Mouse (Mus musculus) cerebellum, postnatal 4 days (tissue): ENCODE data around the gene Bend4.

Source experiments
- DNase-seq, 2 experiments: peaks; one replicate each; pipeline ENCODE4 v3.0.0; 2022; ENCODE audit warnings: low spot score in 2 of 2, mixed read lengths in 1 of 2

The Bend4 gene

DNA sequence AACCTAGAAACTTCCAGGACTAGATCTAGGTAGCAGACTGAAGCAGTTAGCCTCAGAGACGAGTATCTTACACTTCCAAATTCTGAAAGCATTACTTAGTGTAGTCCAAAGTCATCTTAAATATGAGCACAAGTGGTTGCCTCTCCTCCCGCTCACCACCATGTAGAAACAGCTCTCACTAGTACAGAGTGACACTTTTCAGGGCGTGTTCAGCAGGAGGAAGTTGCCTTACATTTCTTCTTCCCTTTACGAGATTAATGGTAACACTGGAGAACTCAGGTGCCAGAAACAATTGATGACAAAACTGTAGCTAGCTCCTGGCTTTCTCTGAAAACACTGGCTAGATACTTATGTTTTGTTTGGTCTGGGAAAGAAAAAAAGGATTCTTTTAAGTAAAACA, 8.7 kb downstream of the Bend4 start:
- DNase-seq: no peak

DNA sequence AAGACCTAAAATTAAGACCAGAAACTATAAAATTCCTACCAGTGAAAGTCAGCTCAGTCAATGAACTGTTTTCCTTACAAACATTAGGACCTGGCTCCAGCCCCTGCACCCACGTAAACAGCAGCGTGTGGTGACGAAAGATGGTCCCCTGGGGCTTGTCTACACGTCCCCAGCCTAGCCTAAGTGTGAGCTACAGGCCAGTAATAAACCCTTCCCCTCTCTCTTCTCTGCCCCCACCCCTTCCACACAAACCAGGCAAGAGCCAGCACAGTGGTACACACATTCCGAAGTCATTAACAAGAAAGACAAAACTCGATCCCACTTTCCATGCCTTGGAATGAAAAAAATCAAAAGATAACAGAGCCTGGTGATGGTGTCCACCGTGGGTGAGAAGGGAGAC, 16.6 kb downstream of the Bend4 start:
- no peak for DNase-seq

DNA sequence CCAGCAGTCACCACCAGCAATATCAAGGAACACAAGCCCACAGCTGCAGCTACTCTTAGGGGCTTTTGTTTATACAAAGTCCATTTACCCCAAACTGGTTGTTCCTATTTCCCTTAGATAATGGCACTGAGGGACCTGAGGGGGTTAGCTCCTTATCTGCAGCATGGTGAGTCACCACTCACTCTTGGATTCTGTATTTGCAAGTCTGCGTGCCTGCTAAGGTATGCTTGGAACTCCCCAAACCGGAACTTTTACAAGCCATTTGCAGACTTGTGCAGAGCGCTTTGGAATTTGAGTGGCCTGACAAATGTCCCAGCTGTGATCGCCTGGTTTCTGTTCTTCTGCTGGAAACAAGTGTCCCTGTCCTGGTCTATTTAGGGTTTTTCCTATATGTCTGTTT, 17.7 kb downstream of the Bend4 start:
- no peak for DNase-seq

DNA sequence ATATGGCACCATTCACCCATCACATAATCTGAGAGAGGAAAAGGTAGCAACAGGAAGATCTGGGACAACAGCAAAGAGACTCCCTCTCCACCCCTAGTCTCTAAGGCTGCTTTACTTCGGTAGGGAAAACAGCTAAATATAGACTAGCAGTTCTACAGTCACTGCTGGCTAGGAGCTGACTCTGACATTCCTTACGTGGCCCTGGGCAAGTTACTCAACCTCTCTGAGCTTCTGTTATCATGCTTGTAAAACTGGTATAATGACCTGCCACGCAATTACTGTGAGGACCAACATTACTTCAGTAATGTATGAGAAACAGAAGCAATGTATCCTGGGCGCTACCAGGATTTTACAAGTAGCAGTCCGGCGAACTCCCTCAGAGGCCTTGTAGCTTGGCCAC, 19.7 kb downstream of the Bend4 start:
- DNase-seq: no peak

- DNase-seq: no peak
These were observed 23.2 kb downstream of the Bend4 start for GRCm38 (mm10) chr5:67404919-67405318.

DNA sequence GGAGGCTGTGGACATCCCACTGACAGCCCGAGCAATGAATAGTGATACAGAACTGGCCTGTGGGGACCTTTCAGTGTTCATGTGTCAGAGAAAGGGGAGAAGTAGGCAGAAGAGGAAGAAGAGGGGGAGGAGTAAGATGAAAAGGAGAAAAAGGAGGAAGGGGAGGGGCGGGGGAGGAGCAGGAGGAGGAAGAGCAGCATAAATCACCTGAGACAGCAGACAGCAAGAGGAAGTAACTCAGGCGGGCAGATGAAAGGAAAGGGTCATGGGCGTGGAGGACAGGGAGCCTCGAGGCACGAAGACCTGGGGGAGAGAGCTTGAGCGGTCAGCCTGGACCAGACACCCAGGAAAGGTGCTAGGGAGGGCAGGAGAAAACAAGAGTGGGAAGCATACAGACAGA, 23.7 kb downstream of the Bend4 start:
- DNase-seq: no peak

DNA sequence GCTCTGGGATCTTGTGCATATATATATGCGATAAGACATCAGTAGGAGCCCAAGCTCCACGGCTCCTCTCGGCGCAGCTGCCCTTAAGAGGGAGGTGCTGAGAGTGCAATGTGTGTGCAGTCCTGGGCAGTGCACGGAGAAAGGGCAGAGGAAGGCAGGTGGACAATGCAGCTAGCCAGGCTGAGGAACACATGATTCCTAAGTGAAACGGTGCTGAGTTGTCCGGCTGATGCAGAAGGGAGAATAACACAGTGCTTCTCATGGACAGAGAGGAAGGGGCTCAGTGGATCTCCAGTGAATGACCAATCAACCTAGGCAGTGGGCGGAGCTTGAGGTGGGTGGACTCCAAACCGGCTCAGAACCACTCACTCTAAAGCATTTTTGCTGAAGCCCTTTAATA, 26.5 kb downstream of the Bend4 start:
- DNase-seq: no peak

GRCm38 (mm10) chr5:67400608-67401480, 27.3 kb downstream of the Bend4 start:
- no peak for DNase-seq

GRCm38 (mm10) chr5:67399876-67400607, 28.1 kb downstream of the Bend4 start:
- DNase-seq: no peak

DNA sequence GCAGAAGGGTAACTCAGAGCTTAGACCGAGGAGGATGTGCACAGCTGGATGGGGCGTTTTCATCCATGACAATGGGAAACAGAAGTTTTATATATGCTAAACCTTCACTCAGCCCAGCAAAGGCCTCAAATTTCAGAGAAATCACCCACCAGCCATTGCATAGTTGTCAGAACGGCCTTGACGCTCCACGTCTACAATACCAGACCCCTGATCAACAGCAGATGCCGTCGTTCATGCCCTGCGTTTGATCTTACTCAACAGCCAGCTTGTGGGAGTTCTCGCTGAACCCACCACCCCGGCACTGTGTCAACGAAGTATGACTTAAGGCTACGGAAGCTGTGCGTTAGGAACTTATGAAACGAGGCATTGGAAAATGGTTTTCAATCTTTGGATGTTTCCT, 30.9 kb downstream of the Bend4 start:
- no peak for DNase-seq

GRCm38 (mm10) chr5:67395211-67395851, 32.8 kb downstream of the Bend4 start:
- DNase-seq: no peak

GRCm38 (mm10) chr5:67393951-67394350, 34.2 kb downstream of the Bend4 start:
- DNase-seq: no peak

GRCm38 (mm10) chr5:67382556-67382955, 45.6 kb downstream of the Bend4 start:
- no peak for DNase-seq

DNA sequence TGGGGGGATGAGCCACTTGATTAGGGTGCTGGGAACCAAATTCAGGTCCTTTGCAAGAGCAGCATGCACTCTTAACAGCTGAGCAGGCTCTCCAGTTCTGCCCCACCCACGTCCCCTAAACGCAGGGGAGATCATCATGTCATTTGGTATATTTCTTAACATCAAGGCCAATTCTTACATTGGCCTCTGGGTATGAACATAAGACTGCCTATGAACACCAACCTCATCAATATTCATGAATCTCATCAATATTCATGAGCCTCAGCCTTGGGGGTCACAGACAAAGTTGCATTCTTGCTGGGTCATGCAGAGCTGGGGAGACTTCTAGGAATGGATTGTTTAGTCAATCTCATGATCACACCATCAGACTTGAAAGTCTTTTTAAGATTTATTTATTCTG, 46.4 kb downstream of the Bend4 start:
- DNase-seq: no peak

GRCm38 (mm10) chr5:67377044-67377621, 51.0 kb downstream of the Bend4 start:
- DNase-seq: no peak

DNA sequence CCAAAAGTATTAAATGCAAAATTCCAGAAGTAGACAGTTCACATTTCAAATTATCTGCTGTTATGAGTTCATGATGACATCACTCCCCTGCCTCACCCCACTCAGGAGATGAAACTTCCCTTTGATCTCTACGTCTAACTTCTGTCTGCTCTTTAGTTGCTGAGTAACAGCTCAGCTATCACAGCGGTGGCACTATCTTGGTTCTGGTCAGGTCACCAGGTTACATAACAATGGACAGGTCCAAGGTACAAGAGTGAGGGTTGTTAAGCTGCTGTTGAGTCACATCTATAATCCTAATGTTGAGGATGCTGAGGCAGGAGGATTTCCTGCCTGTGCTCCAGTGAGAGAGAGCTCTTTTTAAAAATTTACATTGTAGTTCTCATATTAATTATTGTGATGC, 65.2 kb downstream of the Bend4 start:
- no peak for DNase-seq

- no peak for DNase-seq
These were observed 65.8 kb downstream of the Bend4 start for GRCm38 (mm10) chr5:67362316-67362715.

GRCm38 (mm10) chr5:67348949-67349348, 79.2 kb downstream of the Bend4 start:
- DNase-seq: no peak

- DNase-seq: no peak
These were observed 81.0 kb downstream of the Bend4 start for GRCm38 (mm10) chr5:67347060-67347459.
